1 mouse cellular context compared by ENCODE assay signal in the genomic region with DNA sequence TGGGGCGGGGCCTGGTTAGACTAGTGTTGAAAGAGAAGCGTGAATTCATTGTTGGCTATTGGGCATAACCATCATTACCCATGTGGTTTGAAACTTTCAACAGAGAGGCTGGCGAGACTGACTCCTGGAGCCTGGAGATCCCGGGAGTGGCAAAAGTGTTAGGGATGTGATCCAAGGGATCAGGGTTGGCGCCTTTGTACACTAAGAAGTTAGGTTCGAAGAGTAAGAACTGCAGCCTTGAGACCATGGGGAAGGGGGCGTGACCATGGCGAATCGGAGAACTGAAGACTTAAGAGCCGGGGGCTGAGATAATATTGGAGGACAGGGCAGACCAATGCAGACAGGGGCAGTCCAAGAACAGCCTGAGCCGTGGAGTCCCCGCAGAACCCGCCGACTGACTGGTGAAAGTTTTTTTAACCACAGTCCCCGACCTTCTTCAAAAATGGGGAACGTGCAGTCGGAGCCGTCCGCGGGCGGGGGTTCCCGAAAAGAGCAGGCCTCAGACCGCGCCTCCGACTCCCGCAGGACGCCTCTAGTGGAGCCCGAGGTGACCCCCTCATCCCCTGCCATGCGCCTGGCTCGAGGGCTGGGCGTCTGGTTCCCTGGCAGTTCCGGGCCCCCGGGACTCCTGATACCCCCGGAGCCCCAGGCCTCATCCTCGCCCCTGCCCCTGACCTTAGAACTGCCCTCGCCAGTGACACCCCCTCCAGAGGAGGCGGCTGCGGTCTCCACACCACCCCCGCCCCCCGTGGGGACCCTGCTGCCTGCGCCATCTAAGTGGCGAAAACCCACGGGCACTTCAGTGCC.
A peak's percentile ranks its signal among the peaks of the same experiment; 100 is the strongest.
TF ChIP-seq lines count a peak whose summit lies in the region.

No protein-coding gene starts in this region.

TF ChIP-seq in MEL, 35 proteins besides CTCF, POLR2A, EP300 and RAD21:
- TF ChIP-seq MEF2A (IDR thresholded peaks at IDR 0.05; ENCODE audit: extremely low read depth, insufficient replicate concordance, low read depth, low read length, poor library complexity, severe bottlenecking) (no peak), UBTF (IDR thresholded peaks at IDR 0.05; ENCODE audit: borderline replicate concordance, insufficient read depth, low read depth, low read length) (0 out of 2 replicates have a peak, but pooled peaks have one; percentile 66), SIN3A (IDR thresholded peaks at IDR 0.05; ENCODE audit: low read length) (no peak; the same call in 1 of the 2 replicates), ZKSCAN1 (IDR thresholded peaks at IDR 0.05; ENCODE audit: low read depth, low read length) (no peak), ZMIZ1 (IDR thresholded peaks at IDR 0.05; ENCODE audit: low read depth, low read length) (no peak), MYB (IDR thresholded peaks at IDR 0.05; ENCODE audit: low read depth, low read length) (no peak), ZNF384 (IDR thresholded peaks at IDR 0.05; ENCODE audit: low read depth, low read length) (no peak), MAZ (IDR thresholded peaks at IDR 0.05; ENCODE audit: low read depth, low read length) (peak; percentile 44; the same call in 1 of the 2 replicates), POLR2AphosphoS5 (IDR thresholded peaks at IDR 0.05; ENCODE audit: borderline replicate concordance, low read depth, low read length) (no peak), RCOR1 (IDR thresholded peaks at IDR 0.05; ENCODE audit: low read depth, low read length) (no peak), KAT2A (conservative IDR thresholded peaks at IDR 0.05; ENCODE audit: low read depth, low read length) (no peak), ETS1 (IDR thresholded peaks at IDR 0.05; ENCODE audit: low read depth, low read length) (no peak), NELFE (IDR thresholded peaks at IDR 0.05; ENCODE audit: low read depth, low read length) (no peak), HCFC1 (IDR thresholded peaks at IDR 0.05; ENCODE audit: low read depth, low read length) (no peak), MXI1 (IDR thresholded peaks at IDR 0.05; ENCODE audit: low read depth, low read length) (peak; percentile 94), MAX (IDR thresholded peaks at IDR 0.05; ENCODE audit: low read length) (no peak; the same call in 1 of the 2 replicates), ZC3H11A (IDR thresholded peaks at IDR 0.05; ENCODE audit: low read depth, low read length) (no peak)
